Mouse (Mus musculus): ENCODE data around the gene Nhlrc3.

DNA sequence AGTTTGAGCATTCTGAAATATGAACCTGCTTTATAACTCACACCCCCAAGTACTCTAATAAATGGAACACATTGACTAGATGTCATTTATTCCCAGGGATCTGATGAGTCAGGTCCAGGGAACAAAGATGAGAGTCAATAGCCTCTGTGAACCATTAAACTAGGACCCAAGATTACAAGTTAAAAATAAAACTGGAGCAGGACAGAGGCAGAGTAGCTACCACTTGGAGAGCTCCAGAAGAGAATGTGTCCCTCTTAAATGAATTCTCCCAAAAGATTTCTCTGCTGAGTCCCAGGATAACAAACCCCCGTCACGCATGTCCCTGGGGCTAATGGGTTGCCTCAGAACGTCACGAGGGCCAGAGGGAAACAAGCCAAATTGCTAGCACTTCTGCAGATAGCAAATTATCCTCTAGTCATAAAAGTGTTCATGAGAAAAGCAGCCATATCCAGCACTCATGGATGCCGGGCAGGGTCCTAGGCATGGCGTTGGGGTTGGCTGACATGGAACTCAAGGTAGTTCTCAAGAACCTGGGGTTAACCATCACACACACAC lies 35.3 kb upstream of the Nhlrc3 start:
- TF ChIP-seq FLI1 (IDR thresholded peaks at IDR 0.05; ENCODE audit: low read length) (no peak), GATA1 (IDR thresholded peaks at IDR 0.05; ENCODE audit: borderline replicate concordance, low read length) (no peak)

Measured in megakaryocyte, embryonic 14.5 days (primary cell).